Mouse (Mus musculus): ENCODE results near the gene Sdad1.

DNA sequence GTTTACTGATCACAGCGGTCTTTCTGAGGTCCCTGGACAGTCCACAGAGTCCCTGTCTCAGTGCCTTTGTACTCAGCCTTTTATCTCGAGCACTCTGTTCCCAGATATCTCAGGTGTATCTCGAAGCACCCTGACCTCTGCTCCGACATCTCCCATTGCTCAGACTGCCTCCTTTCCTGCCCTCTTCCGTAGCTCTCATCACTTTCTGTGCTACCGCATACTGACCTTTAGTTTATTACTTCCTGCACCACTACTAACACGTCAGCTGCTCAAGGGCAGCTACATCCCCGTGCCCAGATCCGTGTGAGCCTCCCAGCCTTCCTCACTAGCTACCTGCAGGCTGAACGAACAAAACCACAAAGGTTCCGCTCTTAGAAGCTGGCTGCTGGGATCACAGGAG, 61.7 kb downstream of the Sdad1 start:
- TF ChIP-seq CTCF (conservative IDR thresholded peaks at IDR 0.05 in 1 of 2, IDR thresholded peaks at IDR 0.05 in 1 of 2; ENCODE audit: low read depth in 2 of 2, low read length in 2 of 2), result no peak
- no peak for TF ChIP-seq POLR2A (IDR thresholded peaks at IDR 0.05; ENCODE audit: low read depth, low read length)
- no peak for TF ChIP-seq ZNF384 (IDR thresholded peaks at IDR 0.05; ENCODE audit: low read depth, low read length)
- no peak for TF ChIP-seq MYC (IDR thresholded peaks at IDR 0.05; ENCODE audit: low read depth, low read length)
- TF ChIP-seq RAD21 (IDR thresholded peaks at IDR 0.05; ENCODE audit: low read depth, low read length), result no peak
- TF ChIP-seq EP300 (IDR thresholded peaks at IDR 0.05; ENCODE audit: low read length), result no peak
- no peak for TF ChIP-seq ZKSCAN1 (IDR thresholded peaks at IDR 0.05; ENCODE audit: borderline replicate concordance, low read depth, low read length)
- TF ChIP-seq POLR2AphosphoS2 (IDR thresholded peaks at IDR 0.05; ENCODE audit: low read depth, low read length), result no peak
- no peak for TF ChIP-seq HCFC1 (IDR thresholded peaks at IDR 0.05; ENCODE audit: low read depth, low read length)
- TF ChIP-seq ZMIZ1 (IDR thresholded peaks at IDR 0.05; ENCODE audit: low read depth, low read length), result no peak
- TF ChIP-seq GABPA (IDR thresholded peaks at IDR 0.05; ENCODE audit: insufficient replicate concordance, low read depth, low read length), result no peak
- TF ChIP-seq NRF1 (IDR thresholded peaks at IDR 0.05; ENCODE audit: low read depth, low read length), result no peak
- TF ChIP-seq IRF4 (IDR thresholded peaks at IDR 0.05; ENCODE audit: low read depth, low read length), result no peak
- no peak for TF ChIP-seq MAX (IDR thresholded peaks at IDR 0.05; ENCODE audit: low read length)

Data from CH12.LX (cell line).